Mouse (Mus musculus) liver, embryonic 11.5 days (tissue): ENCODE data around the gene Ephb6. TPM values are rescaled to one million over a fixed set of nuclear protein-coding genes. Genes with fewer than 3 reads are reported as not detected.
"Not testable (repeated sequence)": the region's sequence is repeated elsewhere in the genome, so short reads cannot be mapped to it uniquely, and the experiment has no call there.

Source experiments
- ATAC-seq: fragments of 200-750 bp; cut with Nextera tagmentation; replicated peaks from 2 replicates; pipeline ENCODE4 v1.8.0; 2017; ENCODE audit warnings: moderate number of reproducible peaks, mild to moderate bottlenecking, moderate TSS enrichment, moderate library complexity; ENCODE audit not compliant: low FRiP score
- DNase-seq: peaks from one replicate; pipeline ENCODE4 v3.0.0-alpha.2; 2017; ENCODE audit warnings: low spot score
- H3K27ac ChIP-seq: fragments of 300-500 bp; sonication (generic); 2 replicates; pipeline ENCODE4 v1.5.1; 2014; ENCODE audit warnings: mild to moderate bottlenecking, low read depth, low read length, control low read depth
- H3K27me3 ChIP-seq: fragments of 300-500 bp; sonication (generic); replicated peaks from 2 replicates; pipeline ENCODE4 v1.6.1; 2014; ENCODE audit warnings: low read length, mixed read lengths; ENCODE audit not compliant: control insufficient read depth, insufficient read depth
- H3K36me3 ChIP-seq: fragments of 300-500 bp; sonication (generic); 2 replicates; pipeline ENCODE4 v1.6.1; 2014; ENCODE audit warnings: mild to moderate bottlenecking, low read length, moderate library complexity, mixed read lengths; ENCODE audit not compliant: control insufficient read depth, insufficient read depth
- H3K4me1 ChIP-seq: fragments of 300-500 bp; sonication (generic); replicated peaks from 2 replicates; pipeline ENCODE4 v1.6.1; 2014; ENCODE audit warnings: low read length, mixed read lengths; ENCODE audit not compliant: control insufficient read depth, insufficient read depth
- H3K4me2 ChIP-seq: fragments of 300-500 bp; sonication (generic); 2 replicates; pipeline ENCODE4 v1.6.1; 2014; ENCODE audit warnings: mild to moderate bottlenecking, control low read depth, moderate library complexity
- H3K4me3 ChIP-seq: fragments of 300-500 bp; sonication (generic); 2 replicates; pipeline ENCODE4 v1.5.1; 2014; ENCODE audit warnings: low read depth, low read length, control low read depth
- H3K9ac ChIP-seq: fragments of 300-500 bp; sonication (generic); 2 replicates; pipeline ENCODE4 v1.6.1; 2014; ENCODE audit warnings: low read depth, low read length, control low read depth
- H3K9me3 ChIP-seq: fragments of 300-500 bp; sonication (generic); 2 replicates; pipeline ENCODE4 v1.6.1; 2016; ENCODE audit warnings: low read length, inconsistent platforms, mixed read lengths; ENCODE audit not compliant: control insufficient read depth
- WGBS: fragments of 180-500 bp; shearing (Covaris S2); extraction: QIAGEN DNeasy Blood & Tissue Kit; methylation state at CpG from one replicate; pipeline ENCODE4 v1.1.7; 2014; 5-methylcytosine and 5-hydroxymethylcytosine counted together
- polyA plus RNA-seq: library from polyadenylated mRNA; unstranded; fragments of >200 nt; fragmentation: Nextera tagmentation; extraction: Ambion mirVana; gene quantifications from 2 replicates; pipeline ENCODE4 v1.2.1, GENCODE M21; 2014

Gene Ephb6
- polyA plus RNA-seq: 5.7 and 6.3 TPM in 2 replicates

DNA sequence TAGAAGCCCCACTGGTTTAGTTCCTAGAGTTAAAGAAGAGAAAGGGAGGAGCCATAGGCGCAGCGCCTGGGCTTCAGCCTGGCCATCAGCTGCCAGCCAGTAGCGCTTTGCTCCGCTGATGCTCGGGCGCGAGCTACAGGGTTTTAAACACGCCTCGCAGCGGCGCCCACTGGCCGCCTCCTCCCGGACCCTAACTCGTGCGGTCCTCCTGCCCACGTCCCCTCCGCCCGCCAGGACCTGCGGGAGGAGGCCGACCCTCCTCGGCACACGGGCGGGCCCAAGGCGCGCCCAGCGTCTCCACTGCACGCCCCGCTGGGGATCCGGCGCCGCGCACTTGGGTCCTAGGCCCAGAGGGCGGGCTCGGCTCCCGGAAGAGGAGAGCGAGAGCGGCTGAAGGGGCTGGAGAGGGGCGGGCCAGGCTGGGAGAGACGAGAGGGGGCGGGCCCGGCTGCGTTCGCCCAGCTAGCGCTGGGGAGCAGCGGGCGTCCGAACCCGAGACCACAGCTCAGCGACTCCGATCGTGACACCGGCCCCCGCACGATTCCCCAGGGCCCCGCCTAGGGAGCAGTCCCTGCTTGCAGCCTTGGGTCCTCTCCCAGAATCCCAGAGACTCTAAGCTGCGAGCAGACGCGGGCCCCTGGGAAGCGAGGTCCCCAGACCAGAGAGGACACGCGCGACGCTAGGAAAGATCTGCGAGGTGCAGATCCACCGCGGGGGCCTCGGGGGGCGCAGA is at the start of gene Ephb6:
TSS of gene Ephb6 (plus strand) at position 422 of the 733 bp plus-strand sequence.
- H3K4me2 ChIP-seq: peak within 1 kb of the TSS; percentile 79
- peak within 1 kb of the TSS; percentile 74 for H3K4me3 ChIP-seq
- H3K9ac ChIP-seq: peak within 1 kb of the TSS; percentile 66
- no peaks in the 10 kb centered on the region for H3K4me1 ChIP-seq
- peak within 1 kb of the TSS; percentile 43; the same call in 1 of the 2 replicates for H3K27ac ChIP-seq
- WGBS: under 1% methylated on average over 63 of the region's 68 CpGs
- H3K9me3 ChIP-seq: no peaks in the 10 kb centered on the region
- peak; percentile 92 for ATAC-seq
- peaks cover 3% of the 10 kb centered on the region for H3K27me3 ChIP-seq
- DNase-seq: peak; percentile 87
- H3K36me3 ChIP-seq: no peaks in the 10 kb centered on the region

DNA sequence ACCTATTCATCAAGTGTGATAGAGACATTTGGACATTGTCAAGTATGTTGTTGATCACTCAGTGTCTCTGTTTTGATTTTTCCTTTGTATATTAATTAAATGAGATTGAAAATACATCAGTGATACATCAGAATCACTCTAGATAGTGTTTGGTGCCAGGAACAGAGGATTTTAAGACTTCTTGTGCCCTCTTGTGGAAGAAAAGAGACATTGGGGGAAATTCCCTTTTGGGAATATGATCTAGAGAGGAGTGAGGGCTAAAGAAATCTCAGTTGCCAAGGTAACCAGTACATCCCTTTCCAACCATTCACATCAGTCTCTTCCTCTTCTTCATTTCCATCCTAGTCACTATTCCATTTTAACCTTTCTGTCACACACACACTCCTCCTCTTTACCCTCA is 48.9 kb upstream of the Ephb6 start:
- no peak for ATAC-seq
- no peak overlapping the region for H3K27ac ChIP-seq
- DNase-seq: no peak

DNA sequence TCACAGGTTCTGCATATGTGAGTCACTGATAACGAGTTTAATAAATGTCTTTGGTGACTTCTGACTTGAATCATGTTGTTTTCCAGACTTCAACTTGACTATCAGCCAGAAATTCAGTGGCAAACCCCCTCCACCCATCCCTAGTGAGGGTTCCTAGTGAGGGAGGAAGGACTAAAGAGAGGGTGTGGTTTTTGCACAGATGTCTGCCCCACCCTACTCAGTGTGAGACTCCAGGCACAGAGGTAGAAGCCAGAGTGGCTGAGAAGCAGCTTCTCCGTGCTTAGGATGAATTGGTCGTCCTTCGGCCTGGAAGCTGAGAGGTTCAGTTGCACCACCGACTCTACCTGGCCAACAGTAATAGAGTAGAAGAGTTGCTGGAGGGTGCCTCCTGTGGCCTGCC is 47.8 kb upstream of the Ephb6 start:
- no peaks in the 10 kb centered on the region for H3K36me3 ChIP-seq
- peak; percentile 63; the same call in 1 of the 2 replicates for ATAC-seq
- WGBS: 66% methylated on average over 5 of the region's 5 CpGs
- DNase-seq: no peak
- no peak overlapping the region for H3K4me2 ChIP-seq
- H3K4me3 ChIP-seq: no peak overlapping the region
- H3K4me1 ChIP-seq: no peaks in the 10 kb centered on the region
- no peak overlapping the region for H3K27ac ChIP-seq
- H3K9me3 ChIP-seq: no peaks in the 10 kb centered on the region
- H3K27me3 ChIP-seq: no peaks in the 10 kb centered on the region
- no peak overlapping the region for H3K9ac ChIP-seq

More for the DNA sequence above, 48.9 kb upstream of the Ephb6 start:
- Histone ChIP-seq H3K27me3 (no peaks in the 10 kb centered on the region), H3K9ac (no peak overlapping the region), H3K4me2 (no peak overlapping the region), H3K36me3 (no peaks in the 10 kb centered on the region), H3K4me3 (no peak overlapping the region), H3K4me1 (no peaks in the 10 kb centered on the region), H3K9me3 (no peaks in the 10 kb centered on the region)

DNA sequence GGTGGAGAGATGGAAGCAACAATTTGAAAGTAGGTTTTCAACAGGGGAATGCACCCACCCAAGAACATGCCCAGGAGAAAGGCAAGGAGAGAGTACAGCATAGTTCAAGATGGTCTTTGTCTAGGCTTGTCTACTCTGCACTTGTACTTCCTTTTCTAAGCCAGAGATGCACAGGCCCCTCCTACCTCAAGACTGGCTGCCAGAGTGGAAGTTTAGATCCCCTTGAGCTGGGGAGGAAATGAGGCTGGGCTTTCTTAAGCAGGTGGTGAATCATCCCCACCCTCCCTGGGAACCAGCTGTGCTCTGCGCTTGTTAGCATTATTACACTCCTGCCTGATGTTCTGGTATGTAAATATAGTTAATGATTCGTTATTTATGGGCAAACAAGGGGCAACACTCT is 47.0 kb upstream of the Ephb6 start:
- no peak overlapping the region for H3K9ac ChIP-seq
- H3K27ac ChIP-seq: no peak overlapping the region
- no peak for DNase-seq
- 39% methylated on average over 2 of the region's 2 CpGs for WGBS
- H3K36me3 ChIP-seq: no peaks in the 10 kb centered on the region
- H3K27me3 ChIP-seq: no peaks in the 10 kb centered on the region
- H3K9me3 ChIP-seq: no peaks in the 10 kb centered on the region
- no peak overlapping the region for H3K4me3 ChIP-seq
- no peak overlapping the region for H3K4me2 ChIP-seq
- no peak for ATAC-seq
- H3K4me1 ChIP-seq: no peaks in the 10 kb centered on the region

DNA sequence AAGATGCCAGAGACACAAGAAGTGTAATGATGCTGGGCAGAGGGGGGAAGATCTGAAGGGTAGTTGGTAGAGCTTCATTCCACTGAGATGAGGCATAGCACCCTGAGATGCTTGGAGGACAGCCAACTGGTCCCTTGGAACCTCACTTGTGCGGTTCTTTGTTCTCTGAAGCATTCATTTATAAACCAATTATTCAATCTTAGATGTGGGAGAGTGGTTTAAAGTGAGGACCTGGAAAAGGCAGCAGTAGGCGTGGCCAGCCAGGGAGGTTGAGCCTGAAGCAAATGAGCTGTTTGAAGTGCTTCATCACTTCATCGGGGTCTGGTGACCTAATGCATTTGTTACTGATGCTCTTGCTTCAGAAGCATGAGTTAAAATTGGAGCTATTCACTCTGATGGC is 46.0 kb upstream of the Ephb6 start:
- DNase-seq: no peak
- Histone ChIP-seq H3K27ac (no peak overlapping the region), H3K4me2 (no peak overlapping the region), H3K9me3 (no peaks in the 10 kb centered on the region), H3K4me3 (no peak overlapping the region), H3K4me1 (no peaks in the 10 kb centered on the region), H3K27me3 (no peaks in the 10 kb centered on the region), H3K36me3 (no peaks in the 10 kb centered on the region), H3K9ac (no peak overlapping the region)
- no peak for ATAC-seq
- WGBS: 63% methylated on average over 3 of the region's 3 CpGs

DNA sequence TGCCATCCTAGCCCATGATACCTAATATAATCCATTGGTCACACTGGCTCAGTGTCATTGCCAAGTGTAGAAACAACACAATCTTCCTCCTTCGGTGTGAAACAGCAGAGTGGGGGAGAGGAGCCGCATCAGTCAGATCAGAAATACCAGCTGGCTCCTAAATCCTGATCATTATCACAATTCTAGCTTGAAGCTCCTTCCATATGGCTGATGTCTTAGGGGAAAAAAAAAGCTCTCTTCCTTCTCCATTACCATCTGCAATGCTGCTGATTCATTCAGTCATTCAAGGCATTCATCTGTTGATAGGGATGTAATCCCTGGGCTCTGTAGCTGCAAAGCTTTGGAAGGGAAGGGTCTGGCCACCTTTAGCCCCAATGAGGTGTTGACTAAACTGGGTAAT is 45.0 kb upstream of the Ephb6 start:
- Histone ChIP-seq H3K9me3 (no peaks in the 10 kb centered on the region), H3K4me1 (no peaks in the 10 kb centered on the region), H3K9ac (no peak overlapping the region), H3K4me2 (no peak overlapping the region), H3K27ac (no peak overlapping the region), H3K36me3 (no peaks in the 10 kb centered on the region), H3K27me3 (no peaks in the 10 kb centered on the region), H3K4me3 (no peak overlapping the region)
- no peak for DNase-seq
- 84% methylated on average over 2 of the region's 2 CpGs for WGBS
- no peak for ATAC-seq

DNA sequence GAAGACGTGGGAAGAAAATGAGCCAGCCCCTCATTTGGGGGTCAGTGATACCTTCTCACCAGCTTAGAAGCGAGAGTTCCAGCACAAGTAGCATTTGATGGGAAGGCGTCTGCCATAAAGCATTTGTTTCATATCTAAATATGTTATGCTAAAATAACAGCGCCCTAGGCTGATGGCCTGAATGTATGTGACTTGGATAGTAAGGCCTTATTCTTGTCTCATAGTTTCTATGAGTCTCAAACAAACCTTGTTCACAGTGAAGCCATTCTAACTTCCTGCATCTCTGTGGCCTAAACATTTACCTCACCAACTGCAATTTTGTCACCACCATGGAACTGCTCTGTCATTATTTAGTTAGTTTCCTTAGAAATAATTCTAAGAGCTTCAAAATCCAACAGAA is 42.7 kb upstream of the Ephb6 start:
- no peak for DNase-seq
- no peaks in the 10 kb centered on the region for H3K36me3 ChIP-seq
- no peak for ATAC-seq
- H3K4me1 ChIP-seq: no peaks in the 10 kb centered on the region
- H3K4me3 ChIP-seq: no peak overlapping the region
- peak overlapping the region; percentile 26 for H3K4me2 ChIP-seq
- H3K9ac ChIP-seq: no peak overlapping the region
- no peak overlapping the region for H3K27ac ChIP-seq
- no peaks in the 10 kb centered on the region for H3K9me3 ChIP-seq
- H3K27me3 ChIP-seq: no peaks in the 10 kb centered on the region
- 82% methylated on average over 4 of the region's 4 CpGs for WGBS

DNA sequence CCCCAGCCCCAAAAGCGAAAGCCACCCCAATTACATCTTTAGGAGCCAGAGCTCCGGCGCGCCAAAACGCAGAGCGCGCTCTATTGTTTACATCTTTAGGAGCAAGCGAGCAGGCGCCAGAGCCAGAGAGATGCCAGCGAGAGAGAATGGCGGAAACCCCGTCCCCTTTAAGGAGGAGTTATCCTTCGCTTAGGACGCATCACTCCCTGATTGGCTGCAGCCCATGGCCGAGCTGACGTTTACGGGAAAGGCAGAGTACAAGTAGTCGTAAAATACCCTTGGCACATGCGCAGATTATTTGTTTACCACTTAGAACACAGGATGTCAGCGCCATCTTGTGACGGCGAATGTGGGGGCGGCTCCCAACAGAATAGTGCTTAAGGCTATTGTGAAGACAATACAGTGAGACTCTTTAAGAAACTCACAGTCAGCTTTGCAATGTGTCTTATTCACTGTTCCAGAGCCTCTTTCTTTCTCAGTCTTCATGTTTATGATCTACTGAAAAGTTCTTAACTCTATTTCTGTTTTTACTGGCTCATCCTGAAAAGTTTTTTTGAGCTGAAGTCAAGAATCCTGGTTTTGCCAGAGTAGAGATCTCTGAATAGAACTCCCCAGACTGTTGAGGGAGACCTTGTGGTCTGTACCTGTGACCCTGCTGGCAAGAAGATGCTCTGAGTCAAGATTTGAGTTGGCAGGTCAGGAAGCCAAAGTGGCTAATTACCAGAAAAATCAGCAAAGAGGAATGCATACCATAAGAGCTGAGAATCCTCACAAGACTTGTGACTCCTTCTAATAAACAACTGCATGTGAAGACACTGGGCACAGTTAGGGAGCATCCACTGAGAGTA is 42.0 kb upstream of the Ephb6 start:
- not testable (repeated sequence) for H3K4me2 ChIP-seq

More for the DNA sequence above, 42.0 kb upstream of the Ephb6 start:
- ATAC-seq, H3K9ac ChIP-seq, H3K27ac ChIP-seq, H3K9me3 ChIP-seq, H3K4me1 ChIP-seq, H3K36me3 ChIP-seq, H3K4me3 ChIP-seq, H3K27me3 ChIP-seq, DNase-seq: not testable (repeated sequence)
- 69% methylated on average over 4 of the region's 23 CpGs for WGBS
